Mouse (Mus musculus) brain, embryonic 14.5 days (tissue): ENCODE measurements at regions not wholly inside any gene's neighbourhood (a gene's known extent, or its start where the extent isn't known, plus 50 kb on each side); places are given as distances from the start of the nearest gene placed in this dataset.

Experiments used
- CTCF ChIP-seq: fragments of 200-500 bp; IDR thresholded peaks from 2 replicates; pipeline ENCODE4 v1.5.1; 2012; ENCODE audit warnings: inconsistent platforms, mild to moderate bottlenecking, moderate library complexity, borderline replicate concordance; ENCODE audit not compliant: insufficient read depth, insufficient read length; ENCODE audit errors: extremely low read depth
- POLR2A ChIP-seq: fragments of 200-500 bp; IDR thresholded peaks from 2 replicates; pipeline ENCODE4 v1.6.1; 2012; ENCODE audit warnings: mild to moderate bottlenecking, inconsistent platforms, borderline replicate concordance; ENCODE audit not compliant: poor library complexity, insufficient read depth, insufficient read length, severe bottlenecking; ENCODE audit errors: extremely low read depth

GRCm38 (mm10) chr10:113652100-113652499, 723.3 kb upstream of the Atxn7l3b start:
- TF ChIP-seq CTCF (no peak), POLR2A (no peak)
